Mouse (Mus musculus): ENCODE measurements around the gene Ccnd2. TPM values are rescaled to one million over a fixed set of nuclear protein-coding genes. Genes with fewer than 3 reads are reported as not detected.

Gene Ccnd2
- polyA plus RNA-seq, 1 experiment from 2014 or later: 158 TPM

- H3K36me3 ChIP-seq: peaks cover 30% of the 10 kb centered on the region
- 67% methylated on average over 7 of the region's 7 CpGs for WGBS
- no peak overlapping the region for H3K4me2 ChIP-seq
- no peak for ATAC-seq (ENCODE audit: low read depth)
- no peak overlapping the region for H3K9ac ChIP-seq
- H3K4me1 ChIP-seq (replicated peaks): no peaks in the 10 kb centered on the region
- no peaks in the 10 kb centered on the region for H3K27me3 ChIP-seq
- H3K27ac ChIP-seq (replicated peaks): no peak overlapping the region
- H3K4me3 ChIP-seq: no peak overlapping the region
- H3K9me3 ChIP-seq: no peaks in the 10 kb centered on the region
These were observed 57.4 kb downstream of the Ccnd2 start for GRCm38 (mm10) chr6:127094565-127094964.

DNA sequence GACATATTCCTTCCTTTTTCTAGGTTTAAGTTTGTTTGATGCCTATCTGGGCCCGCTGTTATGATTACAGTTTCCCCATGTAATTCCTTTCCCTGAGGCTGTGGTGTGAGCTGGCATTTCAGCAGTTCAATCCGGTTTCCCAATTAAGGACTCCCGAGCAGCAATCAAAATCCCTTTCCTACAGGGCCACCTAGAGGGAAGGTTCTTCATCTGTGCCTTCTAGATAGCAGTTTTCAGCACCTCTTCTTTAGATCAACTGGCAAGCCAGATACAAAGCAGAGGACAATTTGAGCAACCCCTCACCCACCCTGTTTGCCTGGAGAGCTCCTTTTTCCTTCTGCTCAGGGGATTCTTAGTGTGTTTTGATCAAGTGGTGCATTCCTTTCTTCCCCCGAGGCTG, 65.3 kb downstream of the Ccnd2 start:
- no peak for ATAC-seq (ENCODE audit: low read depth)
- no peak overlapping the region for H3K4me3 ChIP-seq
- H3K27me3 ChIP-seq: peaks cover 10% of the 10 kb centered on the region; the same call in 1 of the 2 replicates
- H3K9ac ChIP-seq: no peak overlapping the region
- peaks cover 51% of the 10 kb centered on the region for H3K36me3 ChIP-seq
- no peak overlapping the region for H3K27ac ChIP-seq (replicated peaks)
- no peak overlapping the region for H3K4me2 ChIP-seq
- no peaks in the 10 kb centered on the region for H3K4me1 ChIP-seq (replicated peaks)
- WGBS: 80% methylated on average over 4 of the region's 4 CpGs
- no peaks in the 10 kb centered on the region for H3K9me3 ChIP-seq

DNA sequence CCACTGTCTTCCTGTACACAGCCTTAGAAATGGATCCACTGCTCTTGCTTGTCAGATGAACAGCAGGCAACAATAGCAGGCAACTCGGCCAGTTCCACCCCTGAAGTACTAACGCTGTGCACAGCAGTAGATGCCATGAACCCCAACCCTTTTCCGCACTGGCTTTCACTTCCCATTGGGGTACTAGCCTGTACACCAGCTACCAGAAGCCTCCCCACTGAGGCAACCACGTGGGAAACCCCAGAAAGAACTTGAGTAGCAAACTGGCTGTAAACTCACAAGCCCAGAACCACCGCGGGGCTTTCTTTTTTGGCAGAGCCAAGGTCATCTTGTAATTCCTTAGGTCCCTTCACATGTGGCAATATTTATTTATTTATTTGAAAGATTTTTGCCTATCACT, 70.2 kb downstream of the Ccnd2 start:
- Histone ChIP-seq H3K36me3 (0 out of 2 replicates have a peak, but pooled peaks cover 2% of the 10 kb centered on the region), H3K27ac (replicated peaks) (no peak overlapping the region), H3K9me3 (no peaks in the 10 kb centered on the region), H3K4me1 (replicated peaks) (peaks cover 9% of the 10 kb centered on the region), H3K9ac (no peak overlapping the region), H3K4me3 (no peak overlapping the region), H3K27me3 (peaks cover 22% of the 10 kb centered on the region), H3K4me2 (no peak overlapping the region)
- 70% methylated on average over 6 of the region's 6 CpGs for WGBS
- no peak for ATAC-seq (ENCODE audit: low read depth)

GRCm38 (mm10) chr6:127079867-127080731, 71.9 kb downstream of the Ccnd2 start:
- peak; percentile 96 for ATAC-seq (ENCODE audit: low read depth)
- no peaks in the 10 kb centered on the region for H3K9me3 ChIP-seq

More at GRCm38 (mm10) chr6:127079867-127080731, 71.9 kb downstream of the Ccnd2 start:
- H3K4me3 ChIP-seq: peak overlapping the region; percentile 61
- H3K27me3 ChIP-seq: peaks cover 22% of the 10 kb centered on the region
- H3K36me3 ChIP-seq: no peaks in the 10 kb centered on the region
- H3K4me2 ChIP-seq: peak overlapping the region; percentile 93
- peak overlapping the region; percentile 86 for H3K9ac ChIP-seq
- peaks cover 9% of the 10 kb centered on the region for H3K4me1 ChIP-seq (replicated peaks)
- 1% methylated on average over 48 of the region's 59 CpGs for WGBS
- peak overlapping the region; percentile 88 for H3K27ac ChIP-seq (replicated peaks)

Other genes with a start within 250 kb of the Ccnd2 start
- 0.50 TPM in 1 of 2 replicates, not detected in the other for gene Dyrk4, start 230.4 kb downstream of the Ccnd2 start, polyA plus RNA-seq (2015; fragmentation: Nextera tagmentation; extraction: Ambion mirVana)
- gene Rad51ap1, start 212.6 kb downstream of the Ccnd2 start, polyA plus RNA-seq (2015; fragmentation: Nextera tagmentation; extraction: Ambion mirVana): 10.8 and 13.6 TPM in 2 replicates
- 30.5 and 35.5 TPM in 2 replicates for gene D6Wsu163e, start 212.2 kb downstream of the Ccnd2 start, polyA plus RNA-seq (2015; fragmentation: Nextera tagmentation; extraction: Ambion mirVana)
- gene Fgf6, start 136.6 kb downstream of the Ccnd2 start, polyA plus RNA-seq (2015; fragmentation: Nextera tagmentation; extraction: Ambion mirVana): 0.25 TPM in 1 of 2 replicates, not detected in the other
- gene Fgf23, start 79.3 kb downstream of the Ccnd2 start, polyA plus RNA-seq (2015; fragmentation: Nextera tagmentation; extraction: Ambion mirVana): not detected in 2 replicates
- 6.2 and 7.1 TPM in 2 replicates for gene Tigar, start 42.6 kb downstream of the Ccnd2 start, polyA plus RNA-seq (2015; fragmentation: Nextera tagmentation; extraction: Ambion mirVana)